Mouse (Mus musculus) brain, embryonic 14.5 days (tissue): Measurements from ENCODE around the gene Klri2.

ENCODE experiments used
- CTCF ChIP-seq: fragments of 200-500 bp; IDR thresholded peaks from 2 replicates; pipeline ENCODE4 v1.5.1; 2012; ENCODE audit warnings: inconsistent platforms, mild to moderate bottlenecking, moderate library complexity, borderline replicate concordance; ENCODE audit not compliant: insufficient read depth, insufficient read length; ENCODE audit errors: extremely low read depth
- POLR2A ChIP-seq: fragments of 200-500 bp; IDR thresholded peaks from 2 replicates; pipeline ENCODE4 v1.6.1; 2012; ENCODE audit warnings: mild to moderate bottlenecking, inconsistent platforms, borderline replicate concordance; ENCODE audit not compliant: poor library complexity, insufficient read depth, insufficient read length, severe bottlenecking; ENCODE audit errors: extremely low read depth

- no peak for TF ChIP-seq CTCF
- no peak for TF ChIP-seq POLR2A
Measured at GRCm38 (mm10) chr6:129717032-129717431, 23.3 kb downstream of the Klri2 start, which contains the start of gene Klri1.
